Mouse (Mus musculus) adrenal gland, adult 2 months (tissue): ENCODE results near the gene Irf2. TPM values are rescaled to one million over a fixed set of nuclear protein-coding genes. Genes with fewer than 3 reads are reported as not detected.

Source experiments
- DNase-seq: peaks from one replicate; pipeline ENCODE4 v3.0.0; 2021
- polyA plus RNA-seq: library from polyadenylated mRNA; depleted of rRNA; stranded (reverse); fragments of >200 nt; gene quantifications from 2 replicates; pipeline ENCODE4 v1.2.3, GENCODE M21; 2012
- total RNA-seq, 2 experiments: library from RNA; stranded (reverse); gene quantifications; 2 replicates each; pipeline ENCODE4 v1.2.3; 2021

The Irf2 gene
- total and polyA plus RNA-seq, 3 experiments = 14.9 to 56.8 (median 51.1) TPM

GRCm38 (mm10) chr8:46757613-46758012 is 18.1 kb downstream of the Irf2 start:
- no peak for DNase-seq

- no peak for DNase-seq
Observed at GRCm38 (mm10) chr8:46758131-46758530, 18.6 kb downstream of the Irf2 start.

GRCm38 (mm10) chr8:46758676-46759075 is 19.1 kb downstream of the Irf2 start:
- no peak for DNase-seq

- DNase-seq = no peak
Observed at GRCm38 (mm10) chr8:46759562-46759961, 20.0 kb downstream of the Irf2 start.

GRCm38 (mm10) chr8:46760701-46761100 is 21.2 kb downstream of the Irf2 start:
- DNase-seq = no peak

GRCm38 (mm10) chr8:46761454-46761853 is 21.9 kb downstream of the Irf2 start:
- no peak for DNase-seq

GRCm38 (mm10) chr8:46769408-46770180 is 30.1 kb downstream of the Irf2 start:
- peak; percentile 33 for DNase-seq

- no peak for DNase-seq
Observed at GRCm38 (mm10) chr8:46770905-46771516, 31.5 kb downstream of the Irf2 start.

- no peak for DNase-seq
Observed at GRCm38 (mm10) chr8:46772801-46773200, 33.3 kb downstream of the Irf2 start.

- DNase-seq = peak; percentile 52
Observed at GRCm38 (mm10) chr8:46777760-46778460, 38.4 kb downstream of the Irf2 start.

GRCm38 (mm10) chr8:46781067-46781657 is 41.6 kb downstream of the Irf2 start:
- peak; percentile 73 for DNase-seq

GRCm38 (mm10) chr8:46782254-46782653 is 42.7 kb downstream of the Irf2 start:
- no peak for DNase-seq

- no peak for DNase-seq
Observed at GRCm38 (mm10) chr8:46785070-46785469, 45.5 kb downstream of the Irf2 start.

- DNase-seq = no peak
Observed at GRCm38 (mm10) chr8:46785926-46786325, 46.4 kb downstream of the Irf2 start.

- DNase-seq = no peak
Observed at GRCm38 (mm10) chr8:46789091-46789881, 49.8 kb downstream of the Irf2 start.

GRCm38 (mm10) chr8:46791664-46792371 is 52.3 kb downstream of the Irf2 start:
- DNase-seq = no peak

GRCm38 (mm10) chr8:46792653-46793052 is 53.1 kb downstream of the Irf2 start:
- DNase-seq = peak; percentile 35

GRCm38 (mm10) chr8:46793248-46793647 is 53.7 kb downstream of the Irf2 start:
- no peak for DNase-seq

GRCm38 (mm10) chr8:46794317-46794716 is 54.8 kb downstream of the Irf2 start:
- no peak for DNase-seq

GRCm38 (mm10) chr8:46799212-46799611 is 59.7 kb downstream of the Irf2 start:
- DNase-seq = no peak

- peak; percentile 61 for DNase-seq
Observed at GRCm38 (mm10) chr8:46799706-46800105, 60.2 kb downstream of the Irf2 start.
